Mouse (Mus musculus) adrenal gland, adult 18-20 months (tissue): ENCODE measurements around the gene Chd9. TPM values are rescaled to one million over a fixed set of nuclear protein-coding genes. Genes with fewer than 3 reads are reported as not detected.

Source experiments
- DNase-seq, 2 experiments: peaks; one replicate each; pipeline ENCODE4 v3.0.0; 2021 to 2022; ENCODE audit warnings: low spot score in 2 of 2
- microRNA-seq, 2 experiments: library from miRNA; unstranded; fragments of <30 nt; microRNA quantifications; one replicate each; pipeline ENCODE4 v1.2.0; 2021; ENCODE audit warnings: borderline number of aligned reads in 2 of 2
- total RNA-seq, 2 experiments: library from RNA; stranded (reverse); gene quantifications; 1 replicate in 1 of 2; 2 replicates in 1 of 2; pipeline ENCODE4 v1.2.3; 2021

Gene Chd9
- total RNA-seq, 2 experiments from 2014 or later = 66.8 to 77.4 TPM

GRCm38 (mm10) chr8:91069834-91070233 lies 241.7 kb downstream of the Chd9 start, which contains the start of gene Rbl2:
TSS of gene Rbl2 (plus strand) at chr8:91070057.
- peak; percentile 94 for DNase-seq

- peak; percentile 59 to 64 for DNase-seq
Measured at GRCm38 (mm10) chr8:91070275-91070859, 242.2 kb downstream of the Chd9 start.

- DNase-seq = no peak
Measured at GRCm38 (mm10) chr8:91077077-91077867, 249.1 kb downstream of the Chd9 start.

GRCm38 (mm10) chr8:91079678-91080077 lies 251.5 kb downstream of the Chd9 start:
- DNase-seq = no peak

- DNase-seq = no peak
Measured at GRCm38 (mm10) chr8:91081911-91082310, 253.8 kb downstream of the Chd9 start.

GRCm38 (mm10) chr8:91082428-91082827 lies 254.3 kb downstream of the Chd9 start:
- DNase-seq = no peak

GRCm38 (mm10) chr8:91088452-91088851 lies 260.3 kb downstream of the Chd9 start:
- no peak for DNase-seq

- DNase-seq = no peak
Measured at GRCm38 (mm10) chr8:91089601-91090000, 261.4 kb downstream of the Chd9 start.

GRCm38 (mm10) chr8:91094135-91094534 lies 266.0 kb downstream of the Chd9 start:
- no peak for DNase-seq

GRCm38 (mm10) chr8:91098106-91098505 lies 270.0 kb downstream of the Chd9 start:
- DNase-seq = no peak

Small RNA genes lying within 50 kb of the gene (microRNA-seq; reads per million reads assigned to microRNA genes)
- gene Gm44382 = 0 reads per million in 2 experiments

Other genes starting within 250 kb of the Chd9 start
- gene Gm19935, start 11.0 kb upstream of the Chd9 start, total RNA-seq = not detected
- gene Rbl2, start 241.7 kb downstream of the Chd9 start, total RNA-seq = 10 to 100 TPM; 32.7 to 45.8 TPM